Mouse (Mus musculus): ENCODE results near the gene Elf1. TPM values are rescaled to one million over a fixed set of nuclear protein-coding genes. Genes with fewer than 3 reads are reported as not detected.

The Elf1 gene
- total RNA-seq, 2 experiments from 2014 or later, result 38.8 to 92.9 TPM

- ATAC-seq (replicated peaks; ENCODE audit: low FRiP score, poor library complexity, severe bottlenecking), result no peak
Measured at GRCm38 (mm10) chr14:79606392-79606791, 125.4 kb downstream of the Elf1 start.

DNA sequence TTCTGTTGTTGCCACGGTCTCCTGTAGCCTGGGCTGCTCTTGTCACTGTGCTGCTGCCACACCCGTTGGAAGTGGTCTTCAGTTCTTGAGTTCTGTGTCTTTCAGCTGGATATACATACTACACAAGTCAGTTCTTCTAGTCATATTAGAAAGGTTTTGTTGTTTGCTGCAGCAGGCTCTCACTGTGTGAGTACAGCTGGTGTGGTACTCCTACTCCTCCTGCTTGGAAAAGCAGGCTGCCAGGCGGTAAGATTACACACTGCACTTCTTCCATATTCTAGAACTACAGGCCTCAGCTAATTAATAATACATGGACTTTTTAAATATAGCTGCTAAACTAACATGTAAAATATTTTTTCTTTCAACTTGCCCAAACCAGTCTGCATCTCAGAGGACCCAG is 125.9 kb downstream of the Elf1 start:
- ATAC-seq (replicated peaks; ENCODE audit: low FRiP score, poor library complexity, severe bottlenecking), result no peak

DNA sequence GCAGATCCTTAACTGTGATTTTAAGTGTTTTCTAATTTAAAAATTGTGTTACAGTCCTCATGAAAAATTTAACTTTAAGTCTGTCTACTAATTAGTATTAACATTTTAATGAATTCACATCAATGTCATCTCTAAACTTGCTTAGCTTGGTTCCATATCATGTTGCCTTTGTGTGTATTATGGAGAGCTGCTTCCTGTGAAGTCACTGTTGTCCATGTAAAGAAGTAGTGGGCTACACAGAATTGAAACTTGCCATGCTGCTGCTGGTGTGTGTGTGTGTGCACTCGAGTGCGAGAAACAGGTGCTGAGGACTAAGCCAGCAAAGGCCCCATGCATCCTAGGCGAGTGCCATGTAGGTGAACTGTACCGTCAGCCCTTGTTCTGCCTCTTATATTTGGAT is 126.4 kb downstream of the Elf1 start:
- ATAC-seq (replicated peaks; ENCODE audit: low FRiP score, poor library complexity, severe bottlenecking), result no peak

DNA sequence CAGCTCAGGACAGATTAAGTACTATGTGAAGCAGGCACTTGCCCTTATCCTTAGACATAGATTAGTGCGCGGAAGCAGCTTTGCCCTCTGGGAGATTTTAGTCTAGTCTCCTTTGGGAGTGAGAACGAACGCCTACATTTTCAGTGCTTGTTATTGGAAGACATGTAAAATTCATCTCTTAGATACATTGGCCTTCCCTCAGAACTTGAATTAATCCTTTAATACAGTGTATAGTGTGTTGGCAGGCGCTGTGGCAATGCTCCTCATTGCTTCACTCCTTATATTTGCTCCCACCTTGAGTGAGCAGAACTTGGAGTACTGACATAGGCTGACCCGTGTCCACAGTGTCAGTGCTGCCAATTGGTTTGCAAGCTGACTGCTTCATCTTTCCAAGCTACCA is 127.3 kb downstream of the Elf1 start:
- no peak for ATAC-seq (replicated peaks; ENCODE audit: low FRiP score, poor library complexity, severe bottlenecking)

- ATAC-seq (replicated peaks; ENCODE audit: low FRiP score, poor library complexity, severe bottlenecking), result no peak
Measured at GRCm38 (mm10) chr14:79617121-79617828, 136.3 kb downstream of the Elf1 start.

- ATAC-seq (replicated peaks; ENCODE audit: low FRiP score, poor library complexity, severe bottlenecking), result no peak
Measured at GRCm38 (mm10) chr14:79619802-79620201, 138.8 kb downstream of the Elf1 start.

GRCm38 (mm10) chr14:79621143-79621542 is 140.1 kb downstream of the Elf1 start:
- ATAC-seq (replicated peaks; ENCODE audit: low FRiP score, poor library complexity, severe bottlenecking), result no peak

Other genes with a start within 250 kb of the Elf1 start
- not detected in 2 replicates for gene Zfp957, start 233.8 kb upstream of the Elf1 start, total RNA-seq (2015; ENCODE audit: low replicate concordance)
- gene Zfp957, start 233.8 kb upstream of the Elf1 start, total RNA-seq (2017; ENCODE audit: low replicate concordance), result not detected in 2 replicates
- 63.7 and 78.6 TPM in 2 replicates for gene Rgcc, start 179.5 kb upstream of the Elf1 start, total RNA-seq (2015; ENCODE audit: low replicate concordance)
- gene Rgcc, start 179.5 kb upstream of the Elf1 start, total RNA-seq (2017; ENCODE audit: low replicate concordance), result 55.2 and 86.4 TPM in 2 replicates
- gene Naa16, start 90.4 kb upstream of the Elf1 start, total RNA-seq (2015; ENCODE audit: low replicate concordance), result 14.2 and 16.7 TPM in 2 replicates
- 12.1 and 13.4 TPM in 2 replicates for gene Naa16, start 90.4 kb upstream of the Elf1 start, total RNA-seq (2017; ENCODE audit: low replicate concordance)
- 0.96 and 1.0 TPM in 2 replicates for gene Mtrf1, start 83.4 kb upstream of the Elf1 start, total RNA-seq (2015; ENCODE audit: low replicate concordance)
- gene Mtrf1, start 83.4 kb upstream of the Elf1 start, total RNA-seq (2017; ENCODE audit: low replicate concordance), result 1.3 and 2.9 TPM in 2 replicates
- 9.2 and 10.2 TPM in 2 replicates for gene Kbtbd7, start 54.7 kb upstream of the Elf1 start, total RNA-seq (2015; ENCODE audit: low replicate concordance)
- gene Kbtbd7, start 54.7 kb upstream of the Elf1 start, total RNA-seq (2017; ENCODE audit: low replicate concordance), result 10.5 and 11.4 TPM in 2 replicates
- 0.96 and 2.1 TPM in 2 replicates for gene Kbtbd6, start 29.4 kb upstream of the Elf1 start, total RNA-seq (2015; ENCODE audit: low replicate concordance)
- gene Kbtbd6, start 29.4 kb upstream of the Elf1 start, total RNA-seq (2017; ENCODE audit: low replicate concordance), result 2.6 and 3.6 TPM in 2 replicates
- gene Wbp4, start 326 bp downstream of the Elf1 start, total RNA-seq (2015; ENCODE audit: low replicate concordance), result 12.1 and 13.0 TPM in 2 replicates
- 30.7 and 45.6 TPM in 2 replicates for gene Wbp4, start 326 bp downstream of the Elf1 start, total RNA-seq (2017; ENCODE audit: low replicate concordance)
- 46.9 and 56.4 TPM in 2 replicates for gene Sugt1, start 106.5 kb downstream of the Elf1 start, total RNA-seq (2015; ENCODE audit: low replicate concordance)
- 30.9 and 44.0 TPM in 2 replicates for gene Sugt1, start 106.5 kb downstream of the Elf1 start, total RNA-seq (2017; ENCODE audit: low replicate concordance)
- gene Cnmd, start 181.0 kb downstream of the Elf1 start, total RNA-seq (2015; ENCODE audit: low replicate concordance), result 2.9 TPM in 1 of 2 replicates, not detected in the other
- gene Cnmd, start 181.0 kb downstream of the Elf1 start, total RNA-seq (2017; ENCODE audit: low replicate concordance), result 2.4 TPM in 1 of 2 replicates, not detected in the other

Measured in erythroblast, adult 5-6 weeks (primary cell).